Mouse (Mus musculus): Measurements from ENCODE around the gene Marf1. TPM values are rescaled to one million over a fixed set of nuclear protein-coding genes. Genes with fewer than 3 reads are reported as not detected.
A peak's percentile ranks its signal among the peaks of the same experiment; 100 is the strongest.
"Not testable (repeated sequence)": the region's sequence is repeated elsewhere in the genome, so short reads cannot be mapped to it uniquely, and the experiment has no call there.

The Marf1 gene
- total RNA-seq (2021) = 100 to 1,000 TPM; 152 to 161 TPM
- long read RNA-seq, experiment 1, full-length matches to known transcripts = 1 of 13 reads
- long read RNA-seq, experiment 1, partial matches to known transcripts = 5 of 13 reads
- long read RNA-seq, experiment 1, other reads (novel, unspliced or antisense) = 7 of 13 reads
- long read RNA-seq, experiment 2, full-length matches to known transcripts = 1 of 12 reads
- long read RNA-seq, experiment 2, partial matches to known transcripts = 6 of 12 reads
- long read RNA-seq, experiment 2, other reads (novel, unspliced or antisense) = 5 of 12 reads

DNA sequence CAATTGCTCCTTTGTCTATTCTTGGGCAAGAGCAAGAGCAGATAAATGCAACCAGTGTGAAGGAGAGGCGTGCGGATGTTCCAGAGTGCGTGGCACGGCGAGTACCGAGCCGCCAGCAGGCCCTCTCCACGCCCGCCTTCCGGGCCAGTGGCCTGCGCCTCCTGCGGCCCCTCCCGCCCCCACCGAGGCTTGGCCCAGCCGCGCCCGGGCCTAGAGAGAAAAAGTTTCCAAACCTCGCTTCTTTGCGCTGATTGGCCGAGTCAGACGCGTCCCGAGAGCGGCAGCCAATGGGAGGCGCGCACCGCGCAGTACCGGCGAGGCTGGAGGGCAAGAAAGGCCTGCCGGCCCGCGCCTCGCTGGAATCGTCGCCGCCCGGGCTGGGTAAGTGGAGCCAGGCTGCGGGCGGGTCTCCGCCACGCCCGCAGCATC is at the start of gene Marf1, which contains the start of gene Nde1:
Gene Marf1, minus strand, starts transcription at position 364 of the 429 bp plus-strand sequence.
Gene Nde1, plus strand, starts transcription at position 288 of the 429 bp plus-strand sequence.
- DNase-seq (ENCODE audit: low spot score in 2 of 2) = peak; percentile 68 to 81

DNA sequence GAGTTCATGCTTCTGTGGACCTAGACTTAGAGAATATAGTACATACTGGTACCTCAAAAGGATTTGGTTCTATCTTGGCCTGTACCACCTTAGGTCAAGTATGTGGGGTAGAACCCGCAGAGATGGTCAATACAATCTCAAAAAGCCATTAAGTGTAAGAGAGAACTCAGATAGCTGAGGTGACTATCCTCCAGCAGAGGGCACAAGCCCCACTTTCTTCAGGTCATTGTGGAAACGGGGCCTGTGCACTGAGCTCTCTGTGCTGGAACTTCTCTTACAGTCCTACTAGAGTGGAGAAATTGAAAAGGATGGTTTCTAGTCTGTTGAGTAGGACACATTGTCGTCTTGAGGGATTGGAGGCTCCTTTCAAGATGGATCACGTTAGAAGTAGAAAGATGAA is 35.6 kb upstream of the Marf1 start:
- no peak for DNase-seq (ENCODE audit: low spot score in 2 of 2)

DNA sequence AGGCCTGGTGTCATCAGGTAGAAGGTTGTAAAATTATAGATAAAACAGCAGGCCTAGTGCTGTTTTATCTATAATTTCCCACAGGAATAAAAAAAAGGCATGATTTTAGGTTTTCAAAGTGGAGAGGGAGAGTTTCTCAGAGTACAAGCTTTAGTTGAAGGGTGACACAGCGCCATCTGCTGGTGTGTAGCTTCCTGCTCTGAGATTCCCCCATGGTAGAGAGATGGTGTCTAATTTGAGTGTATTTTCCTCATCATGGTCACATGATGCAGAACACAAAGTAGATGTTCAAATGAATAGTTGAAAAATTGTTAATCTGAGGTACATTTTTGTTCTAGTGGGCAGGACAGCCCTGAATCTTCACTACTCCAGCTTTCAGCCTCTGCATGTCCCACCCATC is 32.3 kb upstream of the Marf1 start:
- DNase-seq (ENCODE audit: low spot score in 2 of 2) = peak; percentile 54 to 75

DNA sequence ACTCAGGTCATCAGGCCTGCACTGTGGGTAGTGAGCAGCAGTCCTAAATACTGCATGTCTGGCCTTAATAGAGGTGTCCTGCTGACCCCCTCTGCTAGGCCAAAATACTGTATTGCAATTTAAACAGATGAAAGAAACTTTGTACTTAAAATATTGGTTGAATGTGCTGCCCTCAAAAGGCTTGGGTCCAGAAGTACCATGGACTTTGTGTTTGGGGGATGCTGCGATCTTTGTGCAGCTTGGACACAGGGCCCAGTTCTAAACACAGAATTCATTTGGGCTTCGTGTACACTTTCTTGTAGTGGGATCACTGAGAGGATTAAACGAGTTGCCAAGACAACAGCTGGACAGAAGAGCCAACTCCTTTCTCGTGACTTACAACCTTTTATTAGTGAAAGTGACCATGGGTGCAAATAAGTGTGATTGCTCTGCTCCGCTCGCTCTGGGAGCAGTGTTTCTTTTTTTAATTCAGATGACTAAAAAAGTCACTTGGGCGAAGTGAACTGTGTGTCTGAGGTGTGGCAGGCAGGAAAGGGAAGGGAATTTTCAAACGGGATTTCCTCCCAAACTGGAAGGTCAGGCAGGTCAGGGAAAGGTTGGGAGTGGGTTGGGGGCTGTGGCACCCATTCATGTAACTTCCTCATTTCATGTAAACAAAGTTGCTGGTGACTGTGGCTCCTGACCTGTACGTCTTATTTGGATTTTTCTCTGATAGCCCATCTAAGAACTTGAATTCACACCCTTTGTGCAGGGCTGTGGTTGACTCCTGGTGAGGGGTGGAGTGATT is 31.2 kb upstream of the Marf1 start:
- DNase-seq (ENCODE audit: low spot score in 2 of 2) = no peak

DNA sequence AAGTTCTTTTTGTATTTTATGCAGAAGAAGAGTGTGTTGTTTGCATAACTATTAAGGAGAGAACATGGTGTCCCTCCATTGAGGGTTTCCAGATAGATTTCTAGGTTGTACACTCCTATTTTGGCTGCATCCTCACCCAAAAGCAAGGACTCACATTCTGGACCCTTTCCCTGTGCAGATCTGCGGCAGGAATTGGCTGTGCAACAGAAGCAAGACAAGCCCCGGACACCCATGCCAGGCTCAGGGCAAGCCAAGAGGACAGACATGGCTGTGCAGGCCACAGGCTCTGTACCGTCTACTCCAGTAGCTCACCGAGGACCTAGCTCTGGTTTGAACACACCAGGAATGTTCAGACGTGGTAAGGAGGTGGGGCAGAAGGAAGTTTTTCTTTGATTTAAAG is 22.4 kb upstream of the Marf1 start:
- DNase-seq (ENCODE audit: low spot score in 2 of 2) = no peak

DNA sequence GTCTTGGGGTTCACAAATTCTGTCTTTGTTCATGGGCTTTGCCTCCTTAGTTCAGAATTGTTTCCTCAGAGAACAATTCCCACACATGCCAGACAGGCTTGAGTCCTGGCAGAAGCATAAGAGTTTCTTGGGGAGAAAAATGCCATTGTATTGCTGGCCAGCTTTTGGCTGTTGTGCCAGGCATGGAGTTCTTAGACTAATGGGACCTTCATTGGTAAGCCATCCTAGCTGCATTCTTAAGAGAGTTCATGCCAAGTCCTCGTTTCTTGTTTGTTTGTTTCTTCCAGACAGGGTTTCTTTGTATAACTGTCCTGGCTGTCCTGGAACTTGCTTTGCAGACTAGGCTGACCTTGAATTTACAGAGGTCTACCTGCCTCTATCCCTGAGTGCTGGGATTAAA is 20.7 kb upstream of the Marf1 start:
- no peak for DNase-seq (ENCODE audit: low spot score in 2 of 2)

DNA sequence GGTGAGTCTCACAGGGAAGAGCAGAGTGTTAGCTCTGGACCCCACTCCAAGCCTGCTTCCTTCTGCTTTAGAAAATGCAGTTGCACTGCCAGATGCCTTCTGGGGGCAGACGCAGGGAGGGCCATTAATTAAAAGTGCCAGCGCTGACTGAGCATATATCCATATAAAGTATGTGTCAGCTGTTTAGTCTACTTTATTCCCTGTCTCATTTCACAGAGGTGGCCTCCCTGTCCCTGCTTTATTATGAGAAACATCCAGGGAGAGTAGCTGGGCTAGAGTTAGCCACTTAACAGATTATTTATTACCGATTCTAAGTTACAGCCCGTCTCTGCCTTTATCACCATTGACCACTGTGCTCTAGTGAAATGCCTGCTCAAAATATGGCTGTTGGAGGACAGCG is 19.2 kb upstream of the Marf1 start:
- DNase-seq (ENCODE audit: low spot score in 2 of 2) = no peak

DNA sequence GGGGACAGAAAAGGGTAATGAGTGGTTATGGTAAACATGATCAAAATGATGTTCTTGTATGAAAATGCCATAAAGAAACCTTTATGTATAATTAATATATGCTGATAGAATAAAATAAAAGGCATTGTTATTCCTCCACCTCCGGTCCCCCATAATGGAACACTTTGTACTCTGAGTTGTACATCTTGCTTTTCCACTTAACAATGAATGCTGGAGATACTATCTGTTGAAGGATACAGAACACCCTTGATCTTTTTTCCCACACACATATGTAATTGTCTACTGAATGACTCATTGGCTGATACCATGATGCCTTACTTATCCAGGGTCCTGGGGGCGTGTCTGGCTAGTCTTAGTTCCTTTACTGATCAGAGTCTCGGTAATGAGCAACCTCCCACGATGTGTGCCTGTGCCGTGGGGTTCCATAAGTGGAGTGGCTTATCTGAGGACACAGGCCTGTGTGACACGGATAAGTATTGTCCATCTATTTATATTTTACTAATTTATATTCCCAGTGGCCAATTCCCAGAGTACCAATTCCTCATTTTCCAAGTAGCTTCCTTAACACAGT is 17.1 kb upstream of the Marf1 start:
- DNase-seq (ENCODE audit: low spot score in 2 of 2) = no peak

DNA sequence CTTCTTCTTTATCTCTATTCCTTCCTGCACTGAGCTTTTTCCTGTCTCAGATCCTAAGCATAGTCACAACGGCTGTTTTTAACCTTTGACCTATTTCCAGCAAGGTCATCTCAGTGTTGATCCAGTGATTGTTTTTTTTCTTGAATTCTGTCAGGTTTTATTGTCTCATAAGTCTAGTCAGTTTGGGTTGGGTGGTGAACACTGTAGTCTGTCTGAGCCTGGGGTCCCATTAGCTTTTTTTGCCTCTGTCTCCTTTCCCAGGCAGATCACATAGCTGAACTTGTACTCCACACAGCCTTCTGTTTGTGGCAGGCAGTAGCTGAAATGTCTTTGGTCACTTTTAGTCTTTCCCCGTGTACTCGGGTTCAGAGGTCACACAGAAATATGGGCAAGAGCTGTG is 14.9 kb upstream of the Marf1 start:
- DNase-seq (ENCODE audit: low spot score in 2 of 2) = no peak

DNA sequence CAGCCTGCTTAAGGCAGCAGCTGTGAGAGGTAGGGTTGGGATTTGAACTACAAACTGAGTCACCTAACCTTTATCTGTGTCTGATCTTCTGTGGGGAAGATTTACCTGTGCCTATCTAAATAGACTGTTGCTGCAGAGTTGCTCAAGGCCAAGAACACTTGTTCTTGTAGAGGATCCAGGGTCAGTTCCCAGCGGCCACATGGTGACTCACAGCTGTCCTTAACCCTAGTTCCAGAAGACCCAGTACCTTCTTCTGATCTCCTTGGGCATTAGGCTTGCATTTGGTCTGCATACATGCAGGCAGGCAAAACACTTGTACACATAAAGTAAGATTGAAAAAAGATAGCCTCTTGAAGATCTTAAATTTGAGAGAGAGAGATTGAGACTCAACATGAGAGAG is 6.6 kb upstream of the Marf1 start:
- DNase-seq (ENCODE audit: low spot score in 2 of 2) = no peak

DNA sequence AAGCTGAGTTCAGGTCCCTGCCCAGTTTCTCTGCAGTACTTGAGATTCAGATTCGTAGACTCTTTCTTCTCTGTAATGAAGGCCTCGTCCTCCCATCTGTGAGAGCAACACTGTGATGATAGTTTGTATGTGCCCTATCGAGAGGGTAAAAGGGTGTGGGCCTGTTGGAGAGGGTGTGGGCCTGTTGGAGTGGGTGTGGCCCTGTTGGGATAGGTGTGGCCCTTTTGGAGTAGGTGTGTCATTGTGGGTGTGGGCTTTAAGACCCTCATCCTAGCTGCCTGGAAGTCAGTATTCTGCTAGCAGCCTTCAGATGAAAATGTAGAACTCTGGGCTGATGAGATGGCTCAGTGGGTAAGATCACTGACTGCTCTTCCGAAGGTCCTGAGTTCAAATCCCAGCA is 3.3 kb upstream of the Marf1 start:
- DNase-seq (ENCODE audit: low spot score in 2 of 2) = no peak

DNA sequence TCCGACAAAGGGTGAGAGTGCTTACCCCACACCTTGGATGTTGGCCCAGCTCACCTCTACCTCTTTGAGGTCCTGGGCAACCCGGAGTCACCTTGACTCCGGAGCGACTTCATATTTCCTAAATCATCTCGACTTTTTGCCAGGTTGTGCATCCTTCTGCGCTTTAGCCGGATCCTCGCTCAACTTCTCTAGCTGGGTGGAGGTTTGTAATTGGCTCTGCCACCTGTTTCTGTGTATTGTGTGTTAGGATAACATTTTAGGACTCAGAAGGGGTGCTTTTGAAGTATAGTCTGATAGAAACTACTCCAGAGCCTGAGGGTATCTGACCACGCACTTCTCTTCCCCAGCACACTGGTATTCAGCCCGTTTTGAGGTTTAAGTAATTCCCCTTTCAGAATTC is 580 bp upstream of the Marf1 start:
- no peak for DNase-seq (ENCODE audit: low spot score in 2 of 2)

DNA sequence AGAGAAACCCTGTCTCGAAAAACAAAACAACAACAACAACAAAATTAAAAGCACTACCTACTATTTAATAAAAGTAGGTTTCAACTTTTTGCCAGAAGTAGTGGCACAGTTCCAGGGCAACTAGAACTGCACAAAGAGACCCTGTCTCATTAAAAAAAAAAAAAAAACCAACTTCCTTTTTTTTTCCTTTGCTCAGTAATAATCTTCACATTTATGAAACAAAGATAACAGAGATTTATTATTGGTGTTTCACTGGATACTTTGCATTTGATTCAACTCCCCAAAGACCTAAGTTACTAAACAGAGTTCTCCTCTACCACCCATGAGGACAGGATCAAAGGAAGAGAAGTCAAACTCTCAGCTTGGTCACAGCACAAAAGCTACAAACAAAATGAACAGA is 2.2 kb downstream of the Marf1 start:
- no peak for DNase-seq (ENCODE audit: low spot score in 2 of 2)

DNA sequence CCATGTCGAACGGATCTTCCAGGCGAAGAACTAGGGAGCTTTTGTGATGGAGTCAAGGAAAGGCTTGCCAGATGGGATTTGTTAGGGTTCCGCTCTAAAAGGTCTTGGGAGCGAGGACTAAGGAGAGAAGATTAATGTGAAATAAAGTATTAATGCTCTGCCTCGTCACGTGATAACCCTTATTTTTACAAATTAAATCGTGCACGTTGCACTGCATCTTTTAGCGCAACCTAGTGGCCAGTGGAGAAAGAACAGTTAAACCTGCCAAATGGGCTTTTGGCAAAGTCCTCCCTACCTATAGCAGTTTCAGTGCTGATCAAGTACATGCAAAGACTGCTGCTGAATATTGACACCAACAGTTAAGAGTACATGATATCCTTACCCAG is 3.4 kb downstream of the Marf1 start:
- DNase-seq (ENCODE audit: low spot score in 2 of 2) = peak; percentile 66 to 73

DNA sequence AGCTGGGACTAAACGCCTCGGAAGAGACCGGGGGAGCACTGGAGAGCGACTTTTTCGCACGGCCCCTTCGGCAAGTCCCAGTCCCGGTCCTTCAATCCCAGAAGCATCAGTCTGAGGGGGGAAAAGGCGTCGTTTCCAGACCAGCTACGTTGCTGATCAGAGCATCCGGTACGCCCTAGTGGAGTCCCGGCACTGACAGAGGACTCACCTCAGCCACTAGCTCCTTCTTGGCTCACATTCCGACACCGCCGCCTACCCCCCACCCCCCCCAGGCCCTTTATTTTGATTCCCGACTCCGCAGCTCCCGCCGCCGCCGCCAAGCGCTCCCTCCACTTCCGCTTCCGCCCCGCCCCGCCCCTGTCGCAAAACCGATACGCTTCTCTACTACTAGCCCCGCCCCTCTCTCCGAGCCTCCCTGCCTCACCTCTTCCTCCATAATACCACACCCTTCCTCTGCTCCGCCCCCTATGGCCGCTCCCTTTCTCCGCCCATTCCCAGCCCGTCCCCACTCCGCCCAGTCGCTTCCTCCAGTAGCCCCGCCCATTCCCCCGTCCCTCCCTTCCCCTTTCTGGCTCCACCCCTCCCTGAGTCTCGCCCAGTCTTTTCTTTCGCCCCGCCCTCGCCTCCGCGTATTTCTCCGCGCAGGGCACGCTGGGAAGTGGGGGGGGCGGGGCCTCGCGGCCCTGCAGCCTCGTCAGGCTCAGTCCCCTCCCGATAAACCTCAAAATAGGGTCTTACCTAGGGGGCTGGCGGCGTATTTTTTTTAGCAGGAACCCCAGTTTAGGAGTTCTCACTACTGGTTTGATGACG is 4.0 kb downstream of the Marf1 start:
- DNase-seq (ENCODE audit: low spot score in 2 of 2) = peak; percentile 98 to 99

DNA sequence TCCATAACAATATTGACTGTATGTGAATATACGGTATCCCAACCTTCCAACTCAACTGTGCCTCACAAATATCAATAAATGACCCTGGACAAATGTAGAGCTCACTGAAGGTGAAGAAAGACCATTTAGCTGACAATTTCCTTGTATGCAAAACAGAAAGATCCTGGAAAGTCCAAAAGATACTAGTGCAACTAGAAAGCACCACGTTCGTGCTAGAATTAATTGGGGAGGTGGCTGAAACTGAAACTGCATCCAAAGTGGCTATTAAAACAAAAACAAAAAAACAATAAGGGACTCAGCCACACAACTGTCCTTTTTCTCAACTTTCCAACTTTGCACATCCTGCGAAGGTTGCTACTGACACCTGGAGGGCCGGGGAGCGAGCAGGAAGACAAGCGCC is 4.6 kb downstream of the Marf1 start:
- no peak for DNase-seq (ENCODE audit: low spot score in 2 of 2)

DNA sequence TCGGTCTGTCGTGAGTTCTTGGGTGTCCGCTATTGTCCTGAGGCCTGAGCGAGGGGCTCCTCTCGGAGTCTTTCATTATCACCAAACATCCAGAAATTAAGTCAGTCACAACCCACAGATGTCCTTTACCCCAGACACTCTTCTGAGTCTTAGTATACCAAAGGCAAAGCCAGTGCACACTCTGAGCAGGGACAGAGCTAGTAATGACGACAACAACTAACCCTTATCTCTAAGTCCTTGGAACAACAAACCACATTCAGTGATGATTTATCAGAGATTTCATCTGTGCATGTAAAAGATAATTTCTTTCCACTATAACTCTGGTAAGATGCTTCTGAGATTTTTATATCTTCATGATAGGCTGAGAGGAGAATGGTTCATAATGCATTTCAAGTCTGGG is 6.8 kb downstream of the Marf1 start:
- DNase-seq (ENCODE audit: low spot score in 2 of 2) = no peak

DNA sequence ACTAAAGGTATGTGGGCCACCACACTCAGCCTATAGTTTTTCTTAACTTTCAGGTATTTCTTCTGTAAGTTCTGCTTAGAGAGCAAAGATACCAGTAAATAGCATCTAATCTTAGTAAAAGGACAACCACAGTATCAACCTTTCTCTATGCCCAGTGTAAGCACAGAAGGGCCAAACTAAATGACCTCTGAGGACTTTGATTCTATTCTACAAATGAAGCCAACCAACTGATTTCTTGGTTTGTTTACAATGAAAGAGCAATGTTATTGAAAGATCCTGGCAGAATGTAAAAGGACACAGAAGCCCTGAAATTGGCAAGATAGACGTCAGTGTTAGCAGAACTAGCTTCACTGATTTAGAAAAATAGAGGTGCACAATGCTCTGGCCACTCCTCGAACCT is 7.5 kb downstream of the Marf1 start:
- DNase-seq (ENCODE audit: low spot score in 2 of 2) = not testable (repeated sequence)

DNA sequence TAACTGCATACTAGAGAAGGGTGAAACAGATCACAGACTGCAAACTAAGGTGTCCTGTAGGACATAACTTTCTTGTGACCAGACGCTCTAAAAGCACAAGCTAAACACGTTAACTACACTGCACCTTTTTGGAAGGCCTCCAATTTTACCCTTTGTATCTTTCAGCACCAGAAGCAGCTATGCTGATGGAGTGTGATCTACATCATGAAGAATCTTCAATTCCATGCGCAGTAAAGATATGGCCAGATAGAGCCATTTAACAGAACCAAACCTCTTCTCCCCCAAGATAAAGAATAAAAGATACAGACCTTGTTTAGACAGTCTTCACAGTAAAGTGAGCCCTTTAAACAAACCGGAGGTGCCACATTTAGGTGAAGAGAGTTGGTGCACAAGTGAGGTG is 11.4 kb downstream of the Marf1 start:
- DNase-seq (ENCODE audit: low spot score in 2 of 2) = no peak

DNA sequence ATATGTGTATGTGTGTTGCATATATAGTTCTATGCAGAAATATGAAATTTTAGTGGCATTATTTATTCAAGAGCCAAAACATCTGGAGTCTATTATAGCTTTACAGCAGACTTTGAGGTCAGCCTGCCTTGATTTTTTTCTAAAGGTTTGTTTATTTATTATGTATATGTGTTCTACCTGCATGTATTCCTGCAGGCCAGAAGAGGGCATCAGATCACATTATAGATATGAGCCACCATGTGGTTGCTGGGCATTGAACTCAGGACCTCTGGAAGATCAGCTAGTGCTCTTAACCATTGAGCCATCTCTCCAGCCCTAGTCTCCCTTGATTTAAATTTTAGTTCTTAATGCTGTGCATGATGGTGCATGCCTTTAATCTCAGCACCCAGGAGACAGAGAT is 15.4 kb downstream of the Marf1 start:
- no peak for DNase-seq (ENCODE audit: low spot score in 2 of 2)

DNA sequence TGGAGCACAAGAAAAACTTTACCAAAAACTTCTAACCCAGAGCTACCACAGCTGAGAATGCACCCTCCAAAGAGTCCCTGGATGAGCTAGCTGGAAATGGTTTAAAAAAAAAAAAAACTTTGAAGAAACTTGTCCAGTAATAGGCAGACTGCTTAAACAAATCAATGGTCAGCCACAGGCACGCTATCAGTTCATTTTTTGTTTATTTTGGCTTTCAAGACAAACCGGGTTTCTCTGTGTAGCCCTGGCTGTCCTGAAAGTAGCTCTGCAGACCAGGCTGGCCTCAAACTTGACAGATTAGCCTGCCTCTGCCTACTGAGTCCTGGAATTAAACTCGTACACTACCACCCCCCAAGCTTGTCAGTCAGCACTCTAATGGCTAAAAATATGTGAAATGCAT is 19.9 kb downstream of the Marf1 start:
- no peak for DNase-seq (ENCODE audit: low spot score in 2 of 2)

DNA sequence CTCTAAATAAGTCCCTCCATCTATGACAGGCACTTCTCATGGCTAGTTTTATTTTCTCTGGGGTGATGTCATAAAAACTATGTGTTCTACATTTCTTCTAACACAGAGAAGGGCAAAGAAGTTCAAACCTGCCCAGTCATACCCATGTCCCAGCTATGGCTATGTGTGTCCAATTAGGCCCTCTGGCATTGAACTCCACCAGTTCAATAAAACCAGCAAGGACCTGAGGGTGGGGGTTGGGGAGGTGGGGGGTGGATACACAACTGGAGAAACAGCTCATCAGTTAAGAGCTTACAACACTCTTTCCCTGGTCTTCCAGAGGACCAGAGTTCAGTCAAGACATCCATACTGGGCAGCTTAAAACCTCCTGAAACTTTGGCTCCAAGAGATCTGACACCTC is 24.0 kb downstream of the Marf1 start:
- DNase-seq (ENCODE audit: low spot score in 2 of 2) = no peak
